Mouse (Mus musculus) granulocyte monocyte progenitor cell, adult 5-6 weeks (primary cell): ENCODE data around the gene Tubgcp2. TPM values are rescaled to one million over a fixed set of nuclear protein-coding genes. Genes with fewer than 3 reads are reported as not detected.

Experiments used
- ATAC-seq: replicated peaks from 2 replicates; pipeline ENCODE4 v1.8.0; 2016; ENCODE audit warnings: mild to moderate bottlenecking, moderate TSS enrichment, inconsistent platforms; ENCODE audit not compliant: poor library complexity, severe bottlenecking
- total RNA-seq, 2 experiments: library from RNA; stranded (forward) in 1 of 2; stranded (reverse) in 1 of 2; fragments of 200-712, 200-1000 nt in 1 of 2; fragments of >200 nt in 1 of 2; fragmentation: Nextera tagmentation in 1 of 2; gene quantifications; 2 replicates each; pipeline ENCODE4 v1.2.3; 2014 to 2017

Tubgcp2 gene
- total RNA-seq, 2 experiments from 2014 or later, result 34.8 to 36.3 TPM

GRCm38 (mm10) chr7:140048361-140049114, 12.1 kb upstream of the Tubgcp2 start, which contains the start of gene Msx3:
Msx3 (minus strand) TSS chr7:140049089.
- peak; percentile 23 for ATAC-seq

- ATAC-seq, result peak; percentile 29
These were observed 11.4 kb upstream of the Tubgcp2 start for GRCm38 (mm10) chr7:140047811-140048311.

GRCm38 (mm10) chr7:140045546-140045945, 9.1 kb upstream of the Tubgcp2 start:
- ATAC-seq, result no peak

GRCm38 (mm10) chr7:140042728-140043127, 6.3 kb upstream of the Tubgcp2 start:
- ATAC-seq, result no peak

GRCm38 (mm10) chr7:140037171-140037555, 694 bp upstream of the Tubgcp2 start:
- no peak for ATAC-seq

- no peak for ATAC-seq
These were observed 1.0 kb downstream of the Tubgcp2 start for GRCm38 (mm10) chr7:140035456-140035855.

GRCm38 (mm10) chr7:140033386-140033785, 3.1 kb downstream of the Tubgcp2 start:
- ATAC-seq, result no peak

GRCm38 (mm10) chr7:140032366-140032765, 4.1 kb downstream of the Tubgcp2 start:
- no peak for ATAC-seq

- ATAC-seq, result no peak
These were observed 4.7 kb downstream of the Tubgcp2 start for GRCm38 (mm10) chr7:140031771-140032170.

GRCm38 (mm10) chr7:140011336-140011735, 25.1 kb downstream of the Tubgcp2 start:
- no peak for ATAC-seq

- no peak for ATAC-seq
These were observed 28.7 kb downstream of the Tubgcp2 start for GRCm38 (mm10) chr7:140007781-140008180.

- ATAC-seq, result no peak
These were observed 29.4 kb downstream of the Tubgcp2 start for GRCm38 (mm10) chr7:140006861-140007611.

GRCm38 (mm10) chr7:140004666-140005065, 31.8 kb downstream of the Tubgcp2 start:
- no peak for ATAC-seq

- no peak for ATAC-seq
These were observed 35.3 kb downstream of the Tubgcp2 start for GRCm38 (mm10) chr7:140001086-140001740.

- ATAC-seq, result no peak
These were observed 37.6 kb downstream of the Tubgcp2 start for GRCm38 (mm10) chr7:139998691-139999350.

GRCm38 (mm10) chr7:139994676-139995075, 41.8 kb downstream of the Tubgcp2 start:
- ATAC-seq, result peak; percentile 61

- ATAC-seq, result no peak
These were observed 42.3 kb downstream of the Tubgcp2 start for GRCm38 (mm10) chr7:139994202-139994601.

GRCm38 (mm10) chr7:139993532-139993931, 42.9 kb downstream of the Tubgcp2 start:
- no peak for ATAC-seq

GRCm38 (mm10) chr7:139992406-139992805, 44.1 kb downstream of the Tubgcp2 start, which contains the start of gene Adam8:
Adam8 (minus strand) TSS chr7:139992562.
- peak; percentile 86 for ATAC-seq

- peak; percentile 13; the same call in 1 of the 2 replicates for ATAC-seq
These were observed 45.5 kb downstream of the Tubgcp2 start for GRCm38 (mm10) chr7:139990864-139991394.
